Mouse (Mus musculus) erythroblast, embryonic 14.5 days (primary cell): Measurements from ENCODE around the gene Donson. TPM values are rescaled to one million over a fixed set of nuclear protein-coding genes. Genes with fewer than 3 reads are reported as not detected.

Source experiments
- H3K27me3 ChIP-seq: 2 replicates; pipeline ENCODE4 v1.6.1; 2012; ENCODE audit warnings: inconsistent platforms; ENCODE audit not compliant: control insufficient read depth
- H3K36me3 ChIP-seq: 2 replicates; pipeline ENCODE4 v1.6.1; 2012; ENCODE audit warnings: mild to moderate bottlenecking, inconsistent platforms; ENCODE audit not compliant: control insufficient read depth
- H3K4me1 ChIP-seq: 2 replicates; pipeline ENCODE4 v1.6.1; 2012; ENCODE audit warnings: inconsistent platforms; ENCODE audit not compliant: control insufficient read depth
- H3K4me3 ChIP-seq: replicated peaks from 2 replicates; pipeline ENCODE3; 2012; ENCODE audit warnings: moderate library complexity, mild to moderate bottlenecking, inconsistent platforms
- H3K9me3 ChIP-seq: 2 replicates; pipeline ENCODE4 v1.6.1; 2012; ENCODE audit warnings: low read length, inconsistent platforms, mixed read lengths; ENCODE audit not compliant: control insufficient read depth
- GATA1 ChIP-seq: IDR thresholded peaks from 2 replicates; pipeline ENCODE4 v1.6.1; 2012; ENCODE audit warnings: low read length, inconsistent platforms, mixed read lengths
- TAL1 ChIP-seq: IDR thresholded peaks from 3 replicates; pipeline ENCODE4 v1.6.1; 2012; ENCODE audit warnings: low read length, inconsistent platforms, mixed read lengths
- polyA plus RNA-seq: library from polyadenylated mRNA; stranded (reverse); fragments of >175 nt; gene quantifications from 2 replicates; pipeline ENCODE4 v1.2.3, GENCODE M21; 2012

The Donson gene
- polyA plus RNA-seq, 1 experiment, result 6.9 TPM

DNA sequence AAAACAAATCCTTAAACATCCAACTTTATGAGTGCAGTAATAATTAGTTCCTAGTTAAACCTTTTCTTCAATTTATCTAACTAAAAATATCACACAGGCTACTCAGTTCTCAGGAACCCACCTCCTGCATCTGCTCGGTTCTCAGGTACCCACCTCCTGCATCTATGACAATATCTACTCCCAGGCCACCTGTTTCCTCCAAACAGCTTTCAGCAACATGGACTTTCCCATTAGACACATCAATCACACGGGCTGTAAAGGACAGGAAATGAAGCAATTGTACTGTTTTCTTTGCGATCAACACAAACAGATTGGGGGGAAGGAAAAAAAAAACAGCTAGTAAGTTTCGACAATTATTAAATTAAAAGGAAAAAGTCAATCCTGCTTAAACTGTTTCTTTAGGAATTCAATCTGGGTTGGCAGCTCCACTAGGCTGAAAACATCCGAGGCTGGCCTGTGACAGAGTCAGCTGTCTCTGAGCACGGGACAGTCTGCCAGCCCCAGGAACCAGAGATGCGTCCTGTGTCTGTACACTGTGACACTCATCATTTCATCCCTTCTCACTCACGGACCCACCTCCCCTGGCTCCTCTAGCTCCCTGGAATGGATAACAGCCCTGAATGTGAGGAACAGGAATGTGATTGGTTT lies 6.7 kb upstream of the Donson start:
- peaks cover 77% of the 10 kb centered on the region for H3K36me3 ChIP-seq
- H3K9me3 ChIP-seq, result 0 out of 2 replicates have a peak, but pooled peaks cover 2% of the 10 kb centered on the region
- H3K4me3 ChIP-seq, result no peak overlapping the region
- H3K27me3 ChIP-seq, result no peaks in the 10 kb centered on the region
- TF ChIP-seq TAL1 (no peak), GATA1 (no peak)
- peaks cover 18% of the 10 kb centered on the region for H3K4me1 ChIP-seq

DNA sequence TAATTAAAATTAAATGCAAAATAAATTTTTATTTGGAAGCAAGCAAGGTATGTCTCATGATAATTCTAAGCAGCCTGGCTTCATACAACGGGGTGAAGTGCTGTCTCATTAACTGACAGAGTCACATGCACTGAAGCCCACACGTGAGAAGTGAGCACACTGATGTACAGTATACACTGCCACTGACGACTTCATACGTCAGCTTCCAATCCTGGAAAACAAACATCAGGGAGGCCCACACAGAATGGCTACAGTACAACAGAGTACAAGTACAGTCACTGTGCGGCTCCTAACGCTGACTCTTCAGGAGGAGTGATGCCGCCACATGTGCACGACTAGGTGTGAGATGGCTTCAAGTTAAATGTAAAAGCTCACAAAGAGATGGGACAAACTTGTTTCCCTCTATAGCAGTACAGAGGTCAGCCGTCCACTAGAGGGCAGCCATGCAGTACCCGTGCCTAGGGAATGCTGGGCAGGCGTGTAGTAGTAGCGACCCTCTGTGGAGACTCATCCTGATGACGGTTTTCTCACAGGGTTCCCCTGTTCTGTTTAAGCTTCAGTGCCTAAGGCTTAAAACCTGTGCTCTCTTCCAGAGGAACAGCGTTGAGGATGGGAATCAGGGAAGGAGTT lies 6.0 kb upstream of the Donson start:
- peaks cover 75% of the 10 kb centered on the region for H3K36me3 ChIP-seq
- H3K4me1 ChIP-seq, result peaks cover 25% of the 10 kb centered on the region
- no peaks in the 10 kb centered on the region for H3K27me3 ChIP-seq
- TF ChIP-seq GATA1 (no peak), TAL1 (no peak)
- H3K9me3 ChIP-seq, result 0 out of 2 replicates have a peak, but pooled peaks cover 2% of the 10 kb centered on the region
- no peak overlapping the region for H3K4me3 ChIP-seq

DNA sequence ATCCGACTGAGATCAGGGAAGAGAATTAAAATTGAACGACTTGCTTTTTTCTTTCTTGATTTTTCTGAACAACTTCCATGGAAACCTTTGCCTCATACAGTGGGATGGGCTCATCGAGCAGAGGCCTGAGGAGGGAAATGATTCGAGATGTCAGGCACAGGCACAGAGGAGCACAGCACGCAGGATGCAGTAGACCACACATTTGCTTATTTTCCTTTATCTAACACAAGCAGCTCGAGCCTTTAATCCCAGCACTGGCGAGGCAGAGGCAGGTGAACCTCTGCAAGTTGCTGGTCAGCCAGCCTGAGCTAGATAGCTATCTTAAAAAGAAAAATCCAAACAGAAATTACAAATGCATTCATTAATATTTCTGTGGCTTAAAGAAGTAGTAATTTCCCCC lies 1.2 kb upstream of the Donson start:
- TF ChIP-seq TAL1 (peak; percentile 33; the same call in 2 of the 3 replicates), GATA1 (peak; percentile 26; the same call in 1 of the 2 replicates)
- H3K36me3 ChIP-seq, result peaks cover 63% of the 10 kb centered on the region
- H3K4me3 ChIP-seq, result peak overlapping the region; percentile 97
- no peaks in the 10 kb centered on the region for H3K9me3 ChIP-seq
- peaks cover 56% of the 10 kb centered on the region for H3K4me1 ChIP-seq
- no peaks in the 10 kb centered on the region for H3K27me3 ChIP-seq

DNA sequence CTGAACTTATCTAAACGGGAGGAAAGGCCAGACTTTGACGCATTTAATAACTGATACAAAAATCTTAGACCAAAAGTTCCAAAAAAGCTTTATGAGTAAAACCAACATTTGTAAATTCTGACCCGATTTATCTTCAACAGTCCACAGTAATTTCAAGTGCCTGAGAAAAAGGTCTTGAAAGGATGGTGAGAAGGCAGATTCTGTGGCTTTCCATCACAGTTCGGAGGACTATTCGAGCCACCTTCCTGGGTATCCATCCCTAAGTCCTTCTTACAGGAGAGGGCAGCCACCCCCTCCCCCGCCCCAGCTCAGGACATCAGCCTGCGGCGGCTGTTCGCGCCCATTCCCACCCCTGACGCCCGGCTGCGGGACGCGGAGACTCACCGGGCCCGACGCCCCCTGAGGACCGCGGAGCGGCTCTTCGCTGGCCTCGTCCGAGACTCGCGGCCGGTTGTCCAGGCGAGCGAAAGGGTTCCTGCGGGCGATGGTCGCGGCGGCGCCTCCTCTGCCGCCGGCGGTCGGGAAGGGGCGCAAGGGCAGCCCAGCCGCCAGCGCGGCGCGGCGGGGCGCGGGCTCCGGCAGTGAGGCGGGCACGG lies 449 bp downstream of the Donson start:
- peak overlapping the region; percentile 97 for H3K4me3 ChIP-seq
- no peaks in the 10 kb centered on the region for H3K27me3 ChIP-seq
- H3K9me3 ChIP-seq, result no peaks in the 10 kb centered on the region
- H3K4me1 ChIP-seq, result peaks cover 56% of the 10 kb centered on the region
- H3K36me3 ChIP-seq, result peaks cover 66% of the 10 kb centered on the region
- TF ChIP-seq GATA1 (no peak), TAL1 (no peak)

DNA sequence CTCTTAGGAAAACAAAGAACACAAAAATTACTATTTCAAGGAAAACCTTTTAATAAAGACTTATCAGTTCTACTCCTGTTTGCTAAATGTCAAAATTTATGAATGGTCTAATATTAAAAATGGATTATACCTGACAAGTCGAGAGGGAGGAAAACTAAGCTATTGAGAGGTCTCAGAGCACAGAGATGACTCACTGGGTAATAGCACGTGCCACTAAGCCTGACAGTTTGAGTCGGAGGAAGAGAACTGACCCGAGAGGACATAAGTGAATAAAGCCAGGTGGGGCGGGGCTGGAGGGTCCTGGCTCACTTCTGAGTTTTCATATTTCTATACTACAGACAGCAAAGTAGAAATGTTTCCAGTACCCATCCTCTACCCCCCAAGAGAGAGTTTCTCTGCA lies 2.2 kb downstream of the Donson start:
- peaks cover 73% of the 10 kb centered on the region for H3K36me3 ChIP-seq

DNA sequence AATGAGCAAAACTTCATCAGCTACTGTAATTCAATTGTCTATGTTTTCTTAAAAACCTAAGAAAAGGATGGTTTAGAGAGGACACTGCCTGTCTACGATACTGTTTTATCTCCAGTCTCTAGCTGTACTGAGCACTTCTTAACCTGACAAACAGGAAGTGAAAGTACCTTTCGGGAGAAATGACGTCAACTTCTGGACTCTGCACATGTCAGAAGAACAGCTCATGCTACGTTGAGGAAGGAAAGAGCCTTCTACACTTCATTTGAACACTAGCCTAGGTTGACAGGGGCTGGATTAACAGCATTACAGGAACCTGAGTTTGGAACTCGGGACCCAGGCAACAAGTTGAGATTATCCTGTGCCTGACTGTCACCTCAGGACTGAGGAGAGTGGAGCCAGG lies 3.0 kb downstream of the Donson start:
- TF ChIP-seq GATA1 (no peak), TAL1 (no peak)
- H3K4me3 ChIP-seq, result peak overlapping the region; percentile 6

More for the DNA sequence above, 2.2 kb downstream of the Donson start:
- Histone ChIP-seq H3K4me1 (peaks cover 57% of the 10 kb centered on the region), H3K4me3 (peak overlapping the region; percentile 97), H3K9me3 (no peaks in the 10 kb centered on the region), H3K27me3 (no peaks in the 10 kb centered on the region)
- TF ChIP-seq TAL1 (no peak), GATA1 (no peak)

DNA sequence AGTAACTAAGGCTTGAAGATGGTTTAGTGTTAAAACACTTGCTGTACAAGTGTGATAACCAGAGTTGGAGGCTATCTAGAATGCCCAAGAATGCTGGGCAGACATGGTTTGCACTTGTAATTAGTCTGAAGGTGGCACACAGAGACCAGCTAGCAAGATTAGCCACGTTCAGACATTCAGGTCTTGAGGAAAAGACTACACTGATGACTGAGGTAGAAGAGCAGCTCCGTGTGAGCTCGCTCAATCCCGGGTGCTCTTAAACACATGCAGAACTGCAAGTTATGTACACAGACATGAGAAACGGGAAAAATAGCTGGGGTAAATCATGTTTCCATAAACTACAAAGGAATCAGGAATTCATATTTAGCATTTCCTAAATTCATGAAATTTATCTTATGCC lies 7.9 kb downstream of the Donson start:
- Histone ChIP-seq H3K27me3 (no peaks in the 10 kb centered on the region), H3K4me1 (peaks cover 12% of the 10 kb centered on the region), H3K9me3 (no peaks in the 10 kb centered on the region), H3K36me3 (peaks cover 99% of the 10 kb centered on the region), H3K4me3 (no peak overlapping the region)
- no peak for TF ChIP-seq GATA1
- TF ChIP-seq TAL1, result no peak

More for the DNA sequence above, 3.0 kb downstream of the Donson start:
- H3K36me3 ChIP-seq, result peaks cover 73% of the 10 kb centered on the region
- no peaks in the 10 kb centered on the region for H3K9me3 ChIP-seq
- H3K4me1 ChIP-seq, result peaks cover 50% of the 10 kb centered on the region
- H3K27me3 ChIP-seq, result no peaks in the 10 kb centered on the region

DNA sequence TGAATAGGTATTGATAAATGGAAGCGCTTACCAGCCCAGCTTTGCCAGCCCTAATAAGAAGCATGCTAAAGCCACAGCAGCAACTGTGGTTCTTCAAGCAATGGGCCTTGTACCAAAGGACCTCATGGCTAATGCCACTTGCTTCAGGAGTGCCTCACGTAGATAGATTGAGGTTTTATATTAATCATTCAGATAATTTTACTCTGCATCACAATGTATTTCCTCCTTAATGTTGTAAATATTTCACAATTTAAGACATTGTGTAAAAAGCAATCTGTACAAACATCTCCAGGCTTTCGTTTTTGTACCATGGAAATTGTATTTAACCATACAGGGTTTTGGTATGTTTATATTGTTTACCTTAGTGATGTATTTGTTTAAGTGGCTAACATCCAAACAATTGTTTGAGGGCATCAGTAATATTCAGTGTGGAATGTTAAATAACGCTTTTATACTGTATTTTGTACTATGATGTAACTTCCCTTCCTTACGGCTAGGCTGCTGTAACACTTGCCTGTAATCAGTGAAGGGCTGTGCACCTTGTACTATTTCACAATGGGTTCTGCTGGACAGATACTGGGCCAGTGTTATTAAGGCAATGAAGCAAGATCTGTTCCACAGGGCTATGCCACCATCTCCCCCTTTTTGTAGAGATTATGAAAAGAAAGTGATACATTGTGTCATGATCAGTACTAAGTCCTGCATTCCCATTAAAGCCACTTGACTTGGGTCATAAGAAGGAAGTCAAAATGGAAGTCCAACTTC lies 10.2 kb downstream of the Donson start:
- Histone ChIP-seq H3K27me3 (no peaks in the 10 kb centered on the region), H3K4me1 (peaks cover 3% of the 10 kb centered on the region; the same call in 1 of the 2 replicates), H3K36me3 (peaks cover 99% of the 10 kb centered on the region), H3K9me3 (no peaks in the 10 kb centered on the region), H3K4me3 (no peak overlapping the region)
- TF ChIP-seq TAL1 (no peak), GATA1 (no peak)

DNA sequence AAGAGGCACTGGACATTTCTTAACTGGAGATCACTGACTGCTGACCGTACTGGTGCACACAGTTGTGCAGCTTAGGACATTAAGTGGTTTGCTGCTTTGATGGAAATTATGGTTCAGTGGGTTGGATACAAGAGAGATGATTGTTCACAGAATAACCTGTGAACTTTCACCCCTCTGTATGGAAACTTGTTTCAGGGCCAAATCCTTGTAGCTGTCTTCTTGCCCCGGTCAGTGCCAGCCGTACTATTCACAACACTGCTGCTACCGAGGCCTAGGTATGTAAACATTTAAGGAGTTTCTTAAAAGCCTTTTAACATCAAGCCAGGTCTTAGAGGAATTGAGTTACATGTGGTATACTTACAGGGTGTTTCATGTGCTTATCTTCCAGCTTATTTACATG lies 14.1 kb downstream of the Donson start:
- TF ChIP-seq TAL1 (no peak), GATA1 (no peak)
- H3K27me3 ChIP-seq, result no peaks in the 10 kb centered on the region
- no peaks in the 10 kb centered on the region; the same call in 1 of the 2 replicates for H3K4me1 ChIP-seq
- H3K36me3 ChIP-seq, result peaks cover 100% of the 10 kb centered on the region
- H3K4me3 ChIP-seq, result no peak overlapping the region
- H3K9me3 ChIP-seq, result no peaks in the 10 kb centered on the region
